Mouse (Mus musculus) intestine, embryonic 14.5 days (tissue): Measurements from ENCODE around the gene Sec23a. TPM values are rescaled to one million over a fixed set of nuclear protein-coding genes. Genes with fewer than 3 reads are reported as not detected.

Experiments
- ATAC-seq: fragments of 200-750 bp; cut with Nextera tagmentation; replicated peaks from 2 replicates; pipeline ENCODE4 v1.8.0; 2017; ENCODE audit warnings: low read depth, moderate number of reproducible peaks, moderate TSS enrichment, moderate library complexity; ENCODE audit not compliant: low FRiP score, low TSS enrichment
- DNase-seq: peaks from one replicate; pipeline ENCODE4 v3.0.0-alpha.2; 2018; ENCODE audit warnings: low spot score
- H3K27ac ChIP-seq: fragments of 300-500 bp; sonication (generic); 2 replicates; pipeline ENCODE4 v1.5.1; 2014; ENCODE audit warnings: low read depth, mild to moderate bottlenecking, control low read depth
- H3K27me3 ChIP-seq: fragments of 300-500 bp; sonication (generic); replicated peaks from 2 replicates; pipeline ENCODE4 v1.6.1; 2014; ENCODE audit warnings: low read length, control low read depth; ENCODE audit not compliant: control insufficient read depth, insufficient read depth
- H3K36me3 ChIP-seq: fragments of 300-500 bp; sonication (generic); 2 replicates; pipeline ENCODE4 v1.6.1; 2014; ENCODE audit warnings: low read length, control low read depth; ENCODE audit not compliant: control insufficient read depth, insufficient read depth
- H3K4me1 ChIP-seq: fragments of 300-500 bp; sonication (generic); replicated peaks from 2 replicates; pipeline ENCODE4 v1.6.1; 2014; ENCODE audit warnings: low read length, control low read depth, mixed read lengths; ENCODE audit not compliant: control insufficient read depth, insufficient read depth
- H3K4me2 ChIP-seq: fragments of 300-500 bp; sonication (generic); 2 replicates; pipeline ENCODE4 v1.6.1; 2014; ENCODE audit warnings: low read length
- H3K4me3 ChIP-seq: fragments of 300-500 bp; sonication (generic); 2 replicates; pipeline ENCODE4 v1.5.1; 2014; ENCODE audit warnings: low read depth, low read length, control low read depth, mixed read lengths
- H3K9ac ChIP-seq: fragments of 300-500 bp; sonication (generic); 2 replicates; pipeline ENCODE4 v1.6.1; 2014; ENCODE audit warnings: mild to moderate bottlenecking, low read length
- H3K9me3 ChIP-seq: fragments of 300-500 bp; sonication (generic); 2 replicates; pipeline ENCODE4 v1.6.1; 2016; ENCODE audit warnings: low read length, control low read depth; ENCODE audit not compliant: control insufficient read depth
- WGBS: fragments of 180-500 bp; shearing (Covaris S2); extraction: QIAGEN DNeasy Blood & Tissue Kit; methylation state at CpG from one replicate; pipeline ENCODE4 v1.1.7; 2014; 5-methylcytosine and 5-hydroxymethylcytosine counted together
- polyA plus RNA-seq: library from polyadenylated mRNA; unstranded; fragments of >200 nt; fragmentation: Nextera tagmentation; extraction: Ambion mirVana; gene quantifications from 2 replicates; pipeline ENCODE4 v1.2.1, GENCODE M21; 2014

Sec23a gene
- polyA plus RNA-seq, 1 experiment from 2014 or later = 70.8 TPM

- H3K9ac ChIP-seq = no peak overlapping the region
- H3K27me3 ChIP-seq = no peaks in the 10 kb centered on the region
- no peak overlapping the region for H3K4me3 ChIP-seq
- 65% methylated on average over 3 of the region's 3 CpGs for WGBS
- no peak for ATAC-seq
- H3K4me1 ChIP-seq = no peaks in the 10 kb centered on the region
- no peaks in the 10 kb centered on the region for H3K36me3 ChIP-seq
- no peak for DNase-seq
- H3K9me3 ChIP-seq = no peaks in the 10 kb centered on the region
- no peak overlapping the region for H3K4me2 ChIP-seq
- H3K27ac ChIP-seq = no peak overlapping the region
Measured at GRCm38 (mm10) chr12:58919516-58919915, 92.3 kb downstream of the Sec23a start.

- H3K27me3 ChIP-seq = no peaks in the 10 kb centered on the region
- no peak for DNase-seq
- H3K4me1 ChIP-seq = no peaks in the 10 kb centered on the region
- H3K4me2 ChIP-seq = no peak overlapping the region
- H3K9me3 ChIP-seq = no peaks in the 10 kb centered on the region
- 87% methylated on average over 4 of the region's 4 CpGs for WGBS
- H3K4me3 ChIP-seq = no peak overlapping the region
- H3K9ac ChIP-seq = no peak overlapping the region
- H3K27ac ChIP-seq = no peak overlapping the region
- no peak for ATAC-seq
- H3K36me3 ChIP-seq = no peaks in the 10 kb centered on the region
Measured at GRCm38 (mm10) chr12:58909826-58910225, 102.0 kb downstream of the Sec23a start.

Other genes with a start within 250 kb of the Sec23a start
- gene Gemin2, start 1.4 kb upstream of the Sec23a start, polyA plus RNA-seq = 18.7 and 24.4 TPM in 2 replicates
- 54.1 and 57.0 TPM in 2 replicates for gene Trappc6b, start 49.5 kb upstream of the Sec23a start, polyA plus RNA-seq
- gene Pnn, start 54.9 kb upstream of the Sec23a start, polyA plus RNA-seq = 71.3 and 80.0 TPM in 2 replicates
- 70.9 and 75.2 TPM in 2 replicates for gene Mia2, start 83.8 kb upstream of the Sec23a start, polyA plus RNA-seq
- gene Fbxo33, start 207.7 kb upstream of the Sec23a start, polyA plus RNA-seq = 8.5 and 10.0 TPM in 2 replicates